Mouse (Mus musculus): ENCODE data around the gene Bsx. TPM values are rescaled to one million over a fixed set of nuclear protein-coding genes. Genes with fewer than 3 reads are reported as not detected.

The Bsx gene
- polyA plus RNA-seq, 1 experiment from 2014 or later: 1.8 TPM

- H3K9ac ChIP-seq (ENCODE audit: low read depth, low read length): no peak overlapping the region
- no peaks in the 10 kb centered on the region; the same call in 1 of the 2 replicates for H3K4me1 ChIP-seq (ENCODE audit: control insufficient read depth, insufficient read depth, low read length)
- peak overlapping the region; percentile 28; the same call in 1 of the 2 replicates for H3K4me2 ChIP-seq (ENCODE audit: low read length)
These were observed 3.4 kb downstream of the Bsx start for GRCm38 (mm10) chr9:40877146-40877880.

DNA sequence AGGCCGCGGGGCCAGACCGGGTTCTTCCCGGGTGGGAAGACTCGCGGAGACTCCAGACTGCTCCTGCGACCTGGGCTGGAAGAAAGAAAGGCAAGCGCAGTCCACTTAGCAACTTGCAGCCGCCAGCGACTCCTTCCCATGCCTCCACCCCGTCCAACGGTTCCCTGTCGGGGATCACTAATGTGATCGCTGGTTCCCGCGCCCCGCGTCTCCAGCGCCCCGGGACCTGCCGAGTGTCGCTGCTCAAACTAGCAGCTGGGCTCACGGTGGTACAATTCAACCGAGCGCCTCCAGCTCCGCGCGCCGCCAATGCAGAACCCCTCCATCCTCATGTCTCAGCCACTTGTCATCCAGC is 3.9 kb downstream of the Bsx start:
- Histone ChIP-seq H3K27me3 (ENCODE audit: control insufficient read depth, insufficient read depth, low read depth, low read length) (peaks cover 48% of the 10 kb centered on the region), H3K4me2 (ENCODE audit: low read length) (peak overlapping the region; percentile 28; the same call in 1 of the 2 replicates), H3K9ac (ENCODE audit: low read depth, low read length) (no peak overlapping the region), H3K4me1 (ENCODE audit: control insufficient read depth, insufficient read depth, low read length) (no peaks in the 10 kb centered on the region; the same call in 1 of the 2 replicates), H3K9me3 (replicated peaks; ENCODE audit: control insufficient read depth, low read length, poor library complexity, severe bottlenecking) (no peaks in the 10 kb centered on the region), H3K27ac (ENCODE audit: low read length) (no peak overlapping the region), H3K4me3 (ENCODE audit: low read depth, low read length) (peak overlapping the region; percentile 6), H3K36me3 (ENCODE audit: control insufficient read depth, insufficient read depth, low read length) (no peaks in the 10 kb centered on the region)
- WGBS: under 1% methylated on average over 29 of the region's 29 CpGs
- no peak for ATAC-seq

More at GRCm38 (mm10) chr9:40877146-40877880, 3.4 kb downstream of the Bsx start:
- H3K27ac ChIP-seq (ENCODE audit: low read length): no peak overlapping the region
- H3K9me3 ChIP-seq (replicated peaks; ENCODE audit: control insufficient read depth, low read length, poor library complexity, severe bottlenecking): no peaks in the 10 kb centered on the region
- no peaks in the 10 kb centered on the region for H3K36me3 ChIP-seq (ENCODE audit: control insufficient read depth, insufficient read depth, low read length)
- ATAC-seq: 0 out of 2 replicates have a peak, but pooled peaks have one; percentile 11
- under 1% methylated on average over 42 of the region's 42 CpGs for WGBS
- peaks cover 47% of the 10 kb centered on the region for H3K27me3 ChIP-seq (ENCODE audit: control insufficient read depth, insufficient read depth, low read depth, low read length)
- H3K4me3 ChIP-seq (ENCODE audit: low read depth, low read length): peak overlapping the region; percentile 6; the same call in 1 of the 2 replicates

DNA sequence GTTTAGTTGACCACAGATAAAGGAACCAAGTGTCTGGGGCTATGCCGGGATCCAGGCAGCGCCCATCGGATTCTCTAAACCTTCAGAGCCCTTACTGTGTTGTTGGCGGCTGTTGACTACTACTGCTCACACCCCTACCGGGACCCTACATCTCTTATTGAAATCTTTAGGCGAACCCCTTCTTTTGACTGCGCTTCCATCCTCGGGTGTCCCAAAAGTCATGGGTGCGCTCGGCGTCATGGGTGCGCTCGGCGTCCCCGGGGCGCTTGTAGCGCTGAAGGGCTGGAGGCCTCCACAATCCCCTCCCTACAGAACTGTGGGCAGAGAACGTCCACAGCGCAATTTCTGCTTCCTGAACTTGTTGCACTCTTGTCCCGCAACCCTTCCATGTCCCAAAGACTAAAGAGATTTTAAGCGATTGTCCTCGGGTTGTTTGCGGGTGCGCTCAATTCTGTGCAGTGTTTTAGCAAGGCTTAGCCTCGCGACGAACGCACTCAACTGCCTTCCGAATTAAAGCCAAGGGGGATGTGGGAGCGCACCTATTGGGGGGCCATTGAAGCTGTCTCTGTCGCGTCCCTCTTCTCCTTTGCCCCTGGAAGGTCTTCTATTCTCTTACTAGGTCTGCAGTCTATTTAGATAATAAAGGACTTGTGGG is 4.5 kb downstream of the Bsx start:
- no peaks in the 10 kb centered on the region; the same call in 1 of the 2 replicates for H3K4me1 ChIP-seq (ENCODE audit: control insufficient read depth, insufficient read depth, low read length)
- no peak overlapping the region for H3K27ac ChIP-seq (ENCODE audit: low read length)
- WGBS: under 1% methylated on average over 32 of the region's 32 CpGs
- no peak overlapping the region for H3K4me2 ChIP-seq (ENCODE audit: low read length)
- H3K4me3 ChIP-seq (ENCODE audit: low read depth, low read length): peak overlapping the region; percentile 6; the same call in 1 of the 2 replicates
- ATAC-seq: no peak
- no peak overlapping the region for H3K9ac ChIP-seq (ENCODE audit: low read depth, low read length)
- peaks cover 50% of the 10 kb centered on the region for H3K27me3 ChIP-seq (ENCODE audit: control insufficient read depth, insufficient read depth, low read depth, low read length)
- H3K36me3 ChIP-seq (ENCODE audit: control insufficient read depth, insufficient read depth, low read length): no peaks in the 10 kb centered on the region
- H3K9me3 ChIP-seq (replicated peaks; ENCODE audit: control insufficient read depth, low read length, poor library complexity, severe bottlenecking): no peaks in the 10 kb centered on the region

DNA sequence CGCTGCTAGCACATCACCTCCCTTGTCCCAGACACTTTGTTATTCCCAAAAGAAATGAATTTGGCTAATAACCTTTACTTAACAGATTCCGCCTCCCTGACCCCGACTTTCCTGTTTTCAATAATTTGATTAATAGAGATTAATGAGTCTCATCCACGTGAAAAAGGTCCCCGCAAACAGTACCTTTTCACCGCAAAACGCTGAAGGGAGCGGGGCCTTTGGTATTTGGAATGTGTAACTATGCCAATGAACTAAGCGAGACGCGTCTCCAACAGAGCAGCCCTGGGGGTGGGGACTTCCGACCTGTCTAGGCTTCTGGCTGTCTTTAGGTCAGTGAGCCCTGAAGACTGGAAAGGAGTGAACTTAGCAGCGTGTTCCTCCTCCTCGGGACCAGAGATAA is 5.1 kb downstream of the Bsx start:
- no peak for ATAC-seq
- H3K4me3 ChIP-seq (ENCODE audit: low read depth, low read length): no peak overlapping the region
- WGBS: 1% methylated on average over 14 of the region's 14 CpGs

GRCm38 (mm10) chr9:40885669-40886068 is 11.7 kb downstream of the Bsx start:
- Histone ChIP-seq H3K9ac (ENCODE audit: low read depth, low read length) (no peak overlapping the region), H3K27ac (ENCODE audit: low read length) (no peak overlapping the region), H3K4me1 (ENCODE audit: control insufficient read depth, insufficient read depth, low read length) (no peaks in the 10 kb centered on the region), H3K36me3 (ENCODE audit: control insufficient read depth, insufficient read depth, low read length) (no peaks in the 10 kb centered on the region), H3K4me3 (ENCODE audit: low read depth, low read length) (no peak overlapping the region), H3K27me3 (ENCODE audit: control insufficient read depth, insufficient read depth, low read depth, low read length) (peaks cover 41% of the 10 kb centered on the region), H3K9me3 (replicated peaks; ENCODE audit: control insufficient read depth, low read length, poor library complexity, severe bottlenecking) (no peaks in the 10 kb centered on the region), H3K4me2 (ENCODE audit: low read length) (peak overlapping the region; percentile 1; the same call in 1 of the 2 replicates)
- no peak for ATAC-seq
- WGBS: 6% methylated on average over 10 of the region's 10 CpGs

More for the DNA sequence above, 5.1 kb downstream of the Bsx start:
- no peaks in the 10 kb centered on the region; the same call in 1 of the 2 replicates for H3K4me1 ChIP-seq (ENCODE audit: control insufficient read depth, insufficient read depth, low read length)
- H3K4me2 ChIP-seq (ENCODE audit: low read length): no peak overlapping the region
- H3K9me3 ChIP-seq (replicated peaks; ENCODE audit: control insufficient read depth, low read length, poor library complexity, severe bottlenecking): no peaks in the 10 kb centered on the region
- H3K27me3 ChIP-seq (ENCODE audit: control insufficient read depth, insufficient read depth, low read depth, low read length): peaks cover 51% of the 10 kb centered on the region
- no peaks in the 10 kb centered on the region for H3K36me3 ChIP-seq (ENCODE audit: control insufficient read depth, insufficient read depth, low read length)
- H3K9ac ChIP-seq (ENCODE audit: low read depth, low read length): no peak overlapping the region
- no peak overlapping the region for H3K27ac ChIP-seq (ENCODE audit: low read length)

DNA sequence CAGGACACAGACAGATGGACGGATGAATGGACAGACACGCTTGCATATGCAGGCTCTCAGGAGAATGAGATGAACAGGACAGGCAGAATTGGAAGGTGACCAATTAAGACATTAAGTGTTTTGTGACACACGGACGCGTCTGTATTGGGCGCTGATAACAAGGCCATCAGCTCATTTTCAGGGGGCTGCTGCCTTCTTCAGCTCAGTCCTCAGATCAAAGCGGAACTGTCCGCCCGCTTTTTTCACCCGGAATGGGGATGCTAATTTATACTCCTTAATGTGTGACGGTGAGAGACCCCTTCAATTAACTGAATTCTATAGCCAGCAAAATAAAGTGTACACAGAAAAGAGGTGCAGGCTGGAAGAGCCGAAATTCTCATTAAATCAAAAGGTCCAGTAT is 15.5 kb downstream of the Bsx start:
- no peak overlapping the region for H3K9ac ChIP-seq (ENCODE audit: low read depth, low read length)
- H3K9me3 ChIP-seq (replicated peaks; ENCODE audit: control insufficient read depth, low read length, poor library complexity, severe bottlenecking): no peaks in the 10 kb centered on the region
- H3K4me1 ChIP-seq (ENCODE audit: control insufficient read depth, insufficient read depth, low read length): no peaks in the 10 kb centered on the region
- no peak overlapping the region for H3K4me2 ChIP-seq (ENCODE audit: low read length)
- no peak overlapping the region for H3K4me3 ChIP-seq (ENCODE audit: low read depth, low read length)
- ATAC-seq: no peak
- 16% methylated on average over 12 of the region's 12 CpGs for WGBS
- H3K27ac ChIP-seq (ENCODE audit: low read length): no peak overlapping the region
- H3K27me3 ChIP-seq (ENCODE audit: control insufficient read depth, insufficient read depth, low read depth, low read length): peaks cover 19% of the 10 kb centered on the region
- H3K36me3 ChIP-seq (ENCODE audit: control insufficient read depth, insufficient read depth, low read length): no peaks in the 10 kb centered on the region

GRCm38 (mm10) chr9:40892456-40892855 is 18.5 kb downstream of the Bsx start:
- Histone ChIP-seq H3K9me3 (replicated peaks; ENCODE audit: control insufficient read depth, low read length, poor library complexity, severe bottlenecking) (no peaks in the 10 kb centered on the region), H3K27ac (ENCODE audit: low read length) (no peak overlapping the region), H3K4me2 (ENCODE audit: low read length) (no peak overlapping the region), H3K4me3 (ENCODE audit: low read depth, low read length) (no peak overlapping the region), H3K27me3 (ENCODE audit: control insufficient read depth, insufficient read depth, low read depth, low read length) (peaks cover 10% of the 10 kb centered on the region), H3K36me3 (ENCODE audit: control insufficient read depth, insufficient read depth, low read length) (no peaks in the 10 kb centered on the region), H3K9ac (ENCODE audit: low read depth, low read length) (no peak overlapping the region), H3K4me1 (ENCODE audit: control insufficient read depth, insufficient read depth, low read length) (no peaks in the 10 kb centered on the region)
- no peak for ATAC-seq
- 75% methylated on average over 6 of the region's 6 CpGs for WGBS

DNA sequence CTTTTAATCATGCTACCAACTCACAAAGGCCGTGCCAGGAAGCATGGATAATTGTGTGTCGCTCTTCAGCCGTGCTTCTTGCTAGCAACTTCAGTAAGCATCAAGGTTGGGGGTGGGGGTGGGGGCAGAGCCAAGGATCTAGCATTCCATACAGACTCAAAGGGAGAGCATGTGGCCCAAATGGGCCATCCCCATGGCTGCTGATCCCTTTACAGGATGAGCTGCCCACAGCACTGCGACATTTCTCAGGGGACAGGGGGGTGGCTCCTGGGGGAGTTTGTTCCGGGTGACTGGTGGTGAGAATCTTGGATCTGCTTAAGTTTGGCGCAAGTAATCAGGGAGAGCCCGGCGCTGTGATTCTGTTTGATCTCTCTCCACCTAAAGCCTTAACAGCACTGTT is 33.5 kb downstream of the Bsx start:
- Histone ChIP-seq H3K4me2 (ENCODE audit: low read length) (no peak overlapping the region), H3K9me3 (replicated peaks; ENCODE audit: control insufficient read depth, low read length, poor library complexity, severe bottlenecking) (no peaks in the 10 kb centered on the region), H3K27ac (ENCODE audit: low read length) (no peak overlapping the region), H3K4me1 (ENCODE audit: control insufficient read depth, insufficient read depth, low read length) (peaks cover 5% of the 10 kb centered on the region; the same call in 1 of the 2 replicates), H3K4me3 (ENCODE audit: low read depth, low read length) (no peak overlapping the region), H3K36me3 (ENCODE audit: control insufficient read depth, insufficient read depth, low read length) (no peaks in the 10 kb centered on the region), H3K9ac (ENCODE audit: low read depth, low read length) (no peak overlapping the region), H3K27me3 (ENCODE audit: control insufficient read depth, insufficient read depth, low read depth, low read length) (peaks cover 3% of the 10 kb centered on the region; the same call in 1 of the 2 replicates)
- 9% methylated on average over 8 of the region's 8 CpGs for WGBS
- ATAC-seq: no peak

DNA sequence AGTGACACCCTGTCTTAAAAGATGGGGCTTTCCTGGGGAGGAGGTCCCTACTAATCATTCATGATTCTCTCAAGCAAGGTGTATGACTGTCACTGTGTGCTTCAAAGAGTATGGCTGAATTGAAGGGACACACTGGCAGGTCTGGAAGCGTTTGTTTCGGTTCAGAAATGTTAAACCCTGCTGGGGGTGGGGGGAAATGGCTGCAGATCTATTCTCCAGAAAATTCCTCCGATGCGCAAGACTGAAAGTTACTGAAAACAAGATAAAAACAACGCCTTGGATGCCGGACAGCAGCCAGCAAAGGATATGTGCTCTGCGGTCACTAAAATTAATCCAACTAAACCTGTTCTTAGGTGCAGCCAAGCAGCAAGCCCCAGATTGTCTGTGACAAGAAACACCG is 34.5 kb downstream of the Bsx start:
- 22% methylated on average over 8 of the region's 8 CpGs for WGBS
- Histone ChIP-seq H3K4me2 (ENCODE audit: low read length) (no peak overlapping the region), H3K27ac (ENCODE audit: low read length) (no peak overlapping the region)

More for the DNA sequence above, 34.5 kb downstream of the Bsx start:
- Histone ChIP-seq H3K36me3 (ENCODE audit: control insufficient read depth, insufficient read depth, low read length) (no peaks in the 10 kb centered on the region), H3K9me3 (replicated peaks; ENCODE audit: control insufficient read depth, low read length, poor library complexity, severe bottlenecking) (no peaks in the 10 kb centered on the region), H3K4me1 (ENCODE audit: control insufficient read depth, insufficient read depth, low read length) (peaks cover 5% of the 10 kb centered on the region; the same call in 1 of the 2 replicates), H3K9ac (ENCODE audit: low read depth, low read length) (no peak overlapping the region), H3K27me3 (ENCODE audit: control insufficient read depth, insufficient read depth, low read depth, low read length) (peaks cover 3% of the 10 kb centered on the region; the same call in 1 of the 2 replicates), H3K4me3 (ENCODE audit: low read depth, low read length) (no peak overlapping the region)
- no peak for ATAC-seq
